In the genomic region with DNA sequence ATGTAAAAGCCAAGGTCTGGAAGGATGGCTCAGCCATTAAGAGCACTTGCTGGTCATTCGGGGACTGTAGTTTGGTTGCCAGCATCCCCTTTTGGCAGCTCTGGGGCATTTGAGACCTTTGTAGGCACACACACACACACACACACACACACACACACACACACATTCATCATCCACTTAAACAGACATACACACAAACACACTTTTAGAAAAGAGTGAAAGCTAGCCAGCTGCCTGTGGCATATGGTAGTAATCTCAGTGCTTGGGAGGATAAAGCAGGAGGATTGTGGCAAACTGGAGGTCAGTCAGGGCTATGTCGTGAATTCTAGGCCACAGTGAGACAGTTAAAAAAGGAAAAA, we compare ENCODE assay signal across 9 mouse cellular contexts. TPM values are rescaled to one million over a fixed set of nuclear protein-coding genes. Genes with fewer than 3 reads are reported as not detected.
A peak's percentile ranks its signal among the peaks of the same experiment; 100 is the strongest.
DNase-seq lines count a peak whose midpoint lies in the region; ATAC-seq and TF ChIP-seq lines count a peak whose summit lies in the region.
"Had no signal": no experiment of that assay in that cellular context is flagged by ENCODE, and none has a peak within 500 bp of the region (broad histone marks: within the 10 kb centered on the region; RNA-seq: fewer than 3 reads in every experiment).

No protein-coding gene starts in this region.

- peaks cover 33% of the 10 kb centered on the region for H3K79me3 ChIP-seq in C2C12 (ENCODE audit: low read depth)

- intact Hi-C loops in gastrocnemius, adult 2 months (cut with DNase I): no loop called here

- TF ChIP-seq CTCF in gastrocnemius, adult 2 months (IDR thresholded peaks at IDR 0.05): no peak
- no peak for TF ChIP-seq CTCF in C2C12 (IDR thresholded peaks at IDR 0.05; ENCODE audit: control insufficient read depth, insufficient read depth, insufficient read length)
- no peak for TF ChIP-seq CTCF in liver, postnatal 0 days (IDR thresholded peaks at IDR 0.05; ENCODE audit: low read depth)

- no peak for TF ChIP-seq EP300 in liver, postnatal 0 days (IDR thresholded peaks at IDR 0.05; ENCODE audit: low read depth)

- H3K79me2 ChIP-seq in C2C12 (ENCODE audit: control insufficient read depth, insufficient read depth): peaks cover 40% of the 10 kb centered on the region

- 40% methylated on average over 2 of the region's 2 CpGs for whole genome bisulfite sequencing in forebrain, embryonic 14.5 days
- 29% methylated on average over 2 of the region's 2 CpGs for WGBS in liver, postnatal 0 days (ENCODE audit: insufficient replicate concordance)

- peak overlapping the region; percentile 98 for H3K4me3 ChIP-seq in gastrocnemius, adult 2 months
- H3K4me3 ChIP-seq in C2C12 (ENCODE audit: insufficient read depth, poor library complexity, severe bottlenecking): peak overlapping the region; percentile 74
- H3K4me3 ChIP-seq in forebrain, embryonic 14.5 days (ENCODE audit: low read depth, low read length): peak overlapping the region; percentile 90
- H3K4me3 ChIP-seq in liver, postnatal 0 days (ENCODE audit: low read depth, low read length): peak overlapping the region; percentile 76

- peak overlapping the region; percentile 65 for H3K9ac ChIP-seq in forebrain, embryonic 14.5 days (ENCODE audit: low read length)
- H3K9ac ChIP-seq in liver, postnatal 0 days (replicated peaks): peak overlapping the region; percentile 89

- no peaks in the 10 kb centered on the region for H3K9me3 ChIP-seq in forebrain, embryonic 14.5 days (replicated peaks; ENCODE audit: control insufficient read depth, low read length)
- no peaks in the 10 kb centered on the region for H3K9me3 ChIP-seq in liver, postnatal 0 days (ENCODE audit: low read length)

- no peak overlapping the region for H3ac ChIP-seq in C2C12 (ENCODE audit: control insufficient read depth, insufficient read length, low read depth)

- H3K27ac ChIP-seq in gastrocnemius, adult 2 months: peak overlapping the region; percentile 97
- peak overlapping the region; percentile 75 for H3K27ac ChIP-seq in forebrain, embryonic 14.5 days (ENCODE audit: low read depth, low read length)
- peak overlapping the region; percentile 85 for H3K27ac ChIP-seq in liver, postnatal 0 days (ENCODE audit: low read depth)

- no peak for DNase-seq in gastrocnemius, adult 2 months
- no peak for DNase-seq in gastrocnemius, postnatal 10 days
- DNase-seq in forebrain, embryonic 14.5 days (ENCODE audit: low spot score): no peak
- DNase-seq in liver, postnatal 0 days: no peak
- no peak for DNase-seq in urinary bladder, postnatal 10 days (ENCODE audit: low spot score)
- no peak for DNase-seq in T-cell, adult 2 months (ENCODE audit: low spot score)
- DNase-seq in kidney, adult 11 months: no peak

- peaks cover 15% of the 10 kb centered on the region for H3K4me1 ChIP-seq in forebrain, embryonic 14.5 days (ENCODE audit: control insufficient read depth, insufficient read depth, low read length)
- peaks cover 60% of the 10 kb centered on the region for H3K4me1 ChIP-seq in liver, postnatal 0 days (ENCODE audit: insufficient read depth)

- H3K27me3 ChIP-seq in C2C12 (ENCODE audit: control insufficient read depth, insufficient read depth, insufficient read length): no peaks in the 10 kb centered on the region
- no peaks in the 10 kb centered on the region for H3K27me3 ChIP-seq in forebrain, embryonic 14.5 days (replicated peaks; ENCODE audit: control insufficient read depth, insufficient read depth, low read length)
- H3K27me3 ChIP-seq in liver, postnatal 0 days (ENCODE audit: insufficient read depth, low read length): no peaks in the 10 kb centered on the region

- peak overlapping the region; percentile 86 for H3K4me2 ChIP-seq in forebrain, embryonic 14.5 days (ENCODE audit: low read length)
- H3K4me2 ChIP-seq in liver, postnatal 0 days (ENCODE audit: low read depth, low read length): peak overlapping the region; percentile 98

- H3K36me3 ChIP-seq in C2C12 (ENCODE audit: control insufficient read depth, insufficient read depth): peaks cover 6% of the 10 kb centered on the region
- no peaks in the 10 kb centered on the region; the same call in 1 of the 2 replicates for H3K36me3 ChIP-seq in forebrain, embryonic 14.5 days (ENCODE audit: control insufficient read depth, insufficient read depth, low read length)
- H3K36me3 ChIP-seq in liver, postnatal 0 days (replicated peaks; ENCODE audit: insufficient read depth, low read length): no peaks in the 10 kb centered on the region

- ATAC-seq in forebrain, embryonic 14.5 days: no peak
- no peak for ATAC-seq in liver, postnatal 0 days

TF ChIP-seq in C2C12, 6 proteins besides CTCF, POLR2A, EP300 and RAD21:
- no peak for TF ChIP-seq MAX (IDR thresholded peaks at IDR 0.05)
- no peak for TF ChIP-seq CEBPB (IDR thresholded peaks at IDR 0.05; ENCODE audit: low read depth)
- TF ChIP-seq MYOG (IDR thresholded peaks at IDR 0.05; ENCODE audit: control insufficient read depth, extremely low read depth, insufficient read length): no peak
- no peak for TF ChIP-seq USF1 (IDR thresholded peaks at IDR 0.05; ENCODE audit: low read depth)
- no peak for TF ChIP-seq FOSL1 (IDR thresholded peaks at IDR 0.05; ENCODE audit: insufficient read depth, low read length, poor library complexity, severe bottlenecking)

RNA-seq across cellular contexts. Expression of a gene that starts 0.8 kb away (rescaled TPM):
- total RNA-seq in gastrocnemius, adult 2 months (2021): 10 to 100 TPM; 39.5 to 43.3 TPM
- 10 to 100 TPM; 42.7 to 52.4 TPM for total RNA-seq in gastrocnemius, postnatal 10 days (2021)
- polyA plus RNA-seq in C2C12 (2012; fragmentation: generic; extraction: Trizol): 39.4 TPM
- 44.4 and 49.0 TPM in 2 replicates for polyA plus RNA-seq in forebrain, embryonic 14.5 days (2014; fragmentation: Nextera tagmentation; extraction: Ambion mirVana)
- polyA plus RNA-seq in liver, postnatal 0 days (2015; fragmentation: Nextera tagmentation; extraction: Ambion mirVana): 7.9 and 8.6 TPM in 2 replicates

RNA-seq across cellular contexts. Expression of a gene that starts 49.6 kb away (rescaled TPM):
- 10 to 100 TPM; 14.1 to 16.7 TPM for total RNA-seq in gastrocnemius, adult 2 months (2021)
- 10 to 100 TPM in 1 of 2 experiments, 1 to 10 TPM in 1; 9.0 to 10.1 TPM for total RNA-seq in gastrocnemius, postnatal 10 days (2021)
- polyA plus RNA-seq in C2C12 (2012; fragmentation: generic; extraction: Trizol): 32.6 TPM
- 2.5 and 2.6 TPM in 2 replicates for polyA plus RNA-seq in forebrain, embryonic 14.5 days (2014; fragmentation: Nextera tagmentation; extraction: Ambion mirVana)
- polyA plus RNA-seq in liver, postnatal 0 days (2015; fragmentation: Nextera tagmentation; extraction: Ambion mirVana): 1.3 and 1.4 TPM in 2 replicates

RNA-seq across cellular contexts. Expression of a gene that starts 49.8 kb away (rescaled TPM):
- 1 to 10 TPM in 1 of 2 experiments, under 1 TPM in 1; 0.59 to 1.4 TPM for total RNA-seq in gastrocnemius, adult 2 months (2021)
- total RNA-seq in gastrocnemius, postnatal 10 days (2021): 1 to 10 TPM; 3.2 to 4.3 TPM
- polyA plus RNA-seq in C2C12 (2012; fragmentation: generic; extraction: Trizol): 1.7 TPM
- 93.8 and 128 TPM in 2 replicates for polyA plus RNA-seq in forebrain, embryonic 14.5 days (2014; fragmentation: Nextera tagmentation; extraction: Ambion mirVana)
- 0.43 and 0.62 TPM in 2 replicates for polyA plus RNA-seq in liver, postnatal 0 days (2015; fragmentation: Nextera tagmentation; extraction: Ambion mirVana)
- total RNA-seq: neutrophil, adult 5-6 weeks had no signal

RNA-seq across cellular contexts. Expression of a gene that starts 52.5 kb away (rescaled TPM):
- total RNA-seq in gastrocnemius, adult 2 months (2021): 10 to 100 TPM; 30.6 to 31.1 TPM
- 10 to 100 TPM; 48.4 to 55.6 TPM for total RNA-seq in gastrocnemius, postnatal 10 days (2021)
- polyA plus RNA-seq in C2C12 (2012; fragmentation: generic; extraction: Trizol): 133 TPM
- polyA plus RNA-seq in forebrain, embryonic 14.5 days (2014; fragmentation: Nextera tagmentation; extraction: Ambion mirVana): 114 and 125 TPM in 2 replicates
- polyA plus RNA-seq in liver, postnatal 0 days (2015; fragmentation: Nextera tagmentation; extraction: Ambion mirVana): 92.7 and 97.5 TPM in 2 replicates

Comparison
In these comparisons a context has a peak if more than half of its experiments do, and no peak if none do; other contexts are left out.
1. RNA of a gene that starts 49.8 kb away (polyA plus RNA-seq): 93.8 to 128 TPM in forebrain, embryonic 14.5 days; 1.7 TPM in C2C12 (single experiment) and 0.43 to 0.62 TPM in liver, postnatal 0 days; every median in the first group is over 10 times any median in the second.
2. Peak in every context shown above with its lines, with median percentiles within 50 percentile points of each other: H3K27ac ChIP-seq and H3K4me3 ChIP-seq.